Mouse (Mus musculus) thymus, adult 2 months (tissue): ENCODE data around the gene Calm1.

Experiments used
- CTCF ChIP-seq: fragments of 200-500 bp; IDR thresholded peaks from 2 replicates; pipeline ENCODE4 v1.5.1; 2012; ENCODE audit warnings: mild to moderate bottlenecking, control low read depth, low read length, moderate library complexity, borderline replicate concordance; ENCODE audit not compliant: control insufficient read depth, poor library complexity, insufficient read depth; ENCODE audit errors: extremely low read depth
- POLR2A ChIP-seq: fragments of 200-500 bp; IDR thresholded peaks from 2 replicates; pipeline ENCODE4 v1.6.1; 2012; ENCODE audit warnings: mild to moderate bottlenecking, low read length, control low read depth, moderate library complexity; ENCODE audit not compliant: control insufficient read depth, poor library complexity, insufficient read depth; ENCODE audit errors: extremely low read depth

- TF ChIP-seq POLR2A = peak; percentile 69
- TF ChIP-seq CTCF = peak; percentile 58; the same call in 1 of the 2 replicates
Measured at GRCm38 (mm10) chr12:100159261-100159975, 39.8 kb upstream of the Calm1 start, which contains the start of gene Nrde2.
